Mouse (Mus musculus): Measurements from ENCODE around the gene Kiss1.

DNA sequence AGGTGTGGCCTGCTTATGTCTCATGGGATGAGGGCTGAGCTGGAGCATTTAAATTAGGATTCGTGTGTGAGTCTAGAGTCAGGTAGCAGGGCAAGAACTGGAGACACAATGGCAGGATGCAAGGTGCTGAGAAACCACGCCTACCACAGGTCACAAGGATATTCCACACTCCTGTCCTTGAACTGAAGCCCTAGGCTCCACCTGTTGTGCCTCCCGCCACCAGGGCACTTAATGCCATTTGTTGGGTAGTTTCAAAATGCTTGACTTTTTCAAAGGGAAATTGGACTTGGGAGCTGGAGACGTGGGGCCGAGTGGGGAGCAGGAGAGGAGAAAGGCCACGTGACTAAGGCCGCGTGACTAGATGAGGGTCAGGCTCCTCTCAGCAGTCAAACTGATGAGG, 4.3 kb downstream of the Kiss1 start:
- TF ChIP-seq POLR2A (IDR thresholded peaks at IDR 0.05; ENCODE audit: low read depth, low read length) (no peak), CTCF (IDR thresholded peaks at IDR 0.05; ENCODE audit: borderline replicate concordance, insufficient read depth, low read length) (no peak)
